Mouse (Mus musculus): ENCODE measurements around the gene Fyb2.

DNA sequence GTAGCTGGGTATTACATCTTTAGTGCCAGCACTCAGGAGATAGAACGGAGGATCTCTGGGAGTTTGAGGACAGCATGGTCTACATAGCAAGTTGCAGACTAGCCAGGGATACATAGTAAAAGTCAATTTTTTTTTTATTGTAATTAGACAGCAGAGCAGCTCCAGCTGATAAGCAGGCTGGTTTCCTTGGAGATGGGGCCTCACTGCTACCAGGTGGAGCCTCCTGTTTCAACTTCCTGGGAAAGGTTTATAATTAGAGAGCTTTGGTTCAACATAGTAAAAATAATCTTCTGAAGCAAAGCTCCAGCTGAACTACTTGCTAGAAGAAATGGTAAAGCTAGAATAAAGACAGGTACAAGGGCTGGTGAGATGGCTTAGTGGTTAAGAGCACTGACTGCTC is 136.8 kb downstream of the Fyb2 start:
- no peak for TF ChIP-seq CTCF (IDR thresholded peaks at IDR 0.05; ENCODE audit: extremely low read depth, insufficient read depth, low read length)
- no peak for TF ChIP-seq POLR2A (IDR thresholded peaks at IDR 0.05; ENCODE audit: extremely low read depth, insufficient read depth, low read length)
